Mouse (Mus musculus) hindbrain, embryonic 15.5 days (tissue): ENCODE measurements around the gene Gm8180. TPM values are rescaled to one million over a fixed set of nuclear protein-coding genes. Genes with fewer than 3 reads are reported as not detected.

Source experiments
- polyA plus RNA-seq: library from polyadenylated mRNA; unstranded; fragments of >200 nt; fragmentation: Nextera tagmentation; extraction: Ambion mirVana; gene quantifications from 2 replicates; pipeline ENCODE4 v1.2.1, GENCODE M21; 2015

The Gm8180 gene
- polyA plus RNA-seq, 1 experiment from 2014 or later, result not detected

Other genes starting within 250 kb of the Gm8180 start
- gene Gm5799, start 241.2 kb downstream of the Gm8180 start, polyA plus RNA-seq, result not detected in 2 replicates
- gene Gm17654, start 205.6 kb downstream of the Gm8180 start, polyA plus RNA-seq, result not detected in 2 replicates
- gene Gm10375, start 176.7 kb downstream of the Gm8180 start, polyA plus RNA-seq, result not detected in 2 replicates
- gene Gm8165, start 107.5 kb downstream of the Gm8180 start, polyA plus RNA-seq, result not detected in 2 replicates
- gene Gm7324, start 86.9 kb downstream of the Gm8180 start, polyA plus RNA-seq, result 0.64 and 0.94 TPM in 2 replicates
- not detected in 2 replicates for gene Gm16506, start 57.3 kb downstream of the Gm8180 start, polyA plus RNA-seq
- gene Gm6526, start 36.9 kb downstream of the Gm8180 start, polyA plus RNA-seq, result not detected in 2 replicates
- not detected in 2 replicates for gene Ear1, start 90.8 kb upstream of the Gm8180 start, polyA plus RNA-seq
- gene Ear10, start 138.8 kb upstream of the Gm8180 start, polyA plus RNA-seq, result not detected in 2 replicates
- gene Gm8113, start 140.6 kb upstream of the Gm8180 start, polyA plus RNA-seq, result 5.5 and 6.0 TPM in 2 replicates
- not detected in 2 replicates for gene Ang5, start 172.3 kb upstream of the Gm8180 start, polyA plus RNA-seq
- not detected in 2 replicates for gene Ang6, start 217.5 kb upstream of the Gm8180 start, polyA plus RNA-seq